Mouse (Mus musculus) left cerebral cortex, postnatal 4 days (tissue): ENCODE measurements around the gene Taar7b. TPM values are rescaled to one million over a fixed set of nuclear protein-coding genes. Genes with fewer than 3 reads are reported as not detected.

Source experiments
- DNase-seq: peaks from one replicate; pipeline ENCODE4 v3.0.0-alpha.2; 2022
- intact Hi-C: fragments of 180-260 bp; cut with DNase I; formaldehyde crosslinking; loops from one replicate; pipeline ENCODE4 v1.15.1; 2025
- total RNA-seq, 2 experiments: library from RNA; stranded (reverse); gene quantifications; 2 replicates each; pipeline ENCODE4 v1.2.3; 2021

The Taar7b gene
- total RNA-seq, 2 experiments from 2014 or later, result not detected

DNA sequence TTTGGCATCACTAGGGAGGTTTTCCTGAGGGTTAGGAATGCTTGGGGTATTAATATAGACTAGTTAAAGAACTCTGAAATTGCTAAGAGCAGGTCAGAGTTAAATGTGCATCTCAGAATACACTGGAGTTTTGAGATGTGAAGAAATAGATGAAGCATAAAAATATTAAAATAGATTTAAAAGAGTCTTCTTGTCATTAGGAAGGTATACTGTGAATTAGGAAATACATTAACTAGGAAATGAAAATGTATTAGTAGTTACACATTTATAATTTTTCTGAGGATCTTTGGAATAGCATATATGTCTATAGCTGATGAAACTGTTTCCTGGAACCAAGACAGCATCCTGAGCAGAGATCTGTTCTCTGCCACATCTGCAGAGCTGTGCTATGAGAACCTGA is 49.5 kb downstream of the Taar7b start, which contains the start of gene Taar7f:
Gene Taar7f (plus strand): TSS at position 301 of the 400 bp plus-strand sequence.
- DNase-seq, result no peak
- intact Hi-C loops, result no loop called here

Other genes starting within 250 kb of the Taar7b start
- 100 to 1,000 TPM; 369 TPM for gene Rps12, start 212.7 kb upstream of the Taar7b start, total RNA-seq
- 10 to 100 TPM; 23.4 to 26.9 TPM for gene Slc18b1, start 203.0 kb upstream of the Taar7b start, total RNA-seq
- under 1 TPM in 1 of 2 experiments, not detected in 1; 0.20 TPM for gene Vnn3, start 148.5 kb upstream of the Taar7b start, total RNA-seq
- under 1 TPM; 0.32 to 0.38 TPM for gene Vnn1, start 105.3 kb upstream of the Taar7b start, total RNA-seq
- not detected for gene Taar1, start 79.6 kb upstream of the Taar7b start, total RNA-seq
- not detected for gene Taar2, start 61.4 kb upstream of the Taar7b start, total RNA-seq
- gene Taar3, start 50.4 kb upstream of the Taar7b start, total RNA-seq, result not detected
- not detected for gene Taar4, start 39.4 kb upstream of the Taar7b start, total RNA-seq
- not detected for gene Taar5, start 29.2 kb upstream of the Taar7b start, total RNA-seq
- gene Taar6, start 14.3 kb upstream of the Taar7b start, total RNA-seq, result not detected
- not detected for gene Taar7a, start 6.5 kb upstream of the Taar7b start, total RNA-seq
- gene Taar7d, start 27.3 kb downstream of the Taar7b start, total RNA-seq, result not detected
- not detected for gene Taar7e, start 37.7 kb downstream of the Taar7b start, total RNA-seq
- not detected for gene Taar7f, start 49.6 kb downstream of the Taar7b start, total RNA-seq
- not detected for gene Taar8a, start 76.6 kb downstream of the Taar7b start, total RNA-seq
- gene Taar8b, start 92.4 kb downstream of the Taar7b start, total RNA-seq, result not detected
- not detected for gene Taar8c, start 102.0 kb downstream of the Taar7b start, total RNA-seq
- gene Taar9, start 109.6 kb downstream of the Taar7b start, total RNA-seq, result not detected
- gene Stx7, start 149.4 kb downstream of the Taar7b start, total RNA-seq, result 100 to 1,000 TPM; 258 to 263 TPM
- 1 to 10 TPM; 4.3 to 5.1 TPM for gene Moxd1, start 223.6 kb downstream of the Taar7b start, total RNA-seq